Mouse (Mus musculus) left cerebral cortex, postnatal 4 days (tissue): ENCODE results near the gene Ugt2b34. TPM values are rescaled to one million over a fixed set of nuclear protein-coding genes. Genes with fewer than 3 reads are reported as not detected.
"Not testable (repeated sequence)": the region's sequence is repeated elsewhere in the genome, so short reads cannot be mapped to it uniquely, and the experiment has no call there.

Source experiments
- DNase-seq: peaks from one replicate; pipeline ENCODE4 v3.0.0-alpha.2; 2022
- intact Hi-C: fragments of 180-260 bp; cut with DNase I; formaldehyde crosslinking; loops from one replicate; pipeline ENCODE4 v1.15.1; 2025
- total RNA-seq, 2 experiments: library from RNA; stranded (reverse); gene quantifications; 2 replicates each; pipeline ENCODE4 v1.2.3; 2021

The Ugt2b34 gene
- total RNA-seq = not detected

- no peak for DNase-seq
- intact Hi-C loops = no loop called here
These were observed at the start of gene Ugt2b34 for GRCm38 (mm10) chr5:86906758-86907157. Ugt2b34 (minus strand) TSS chr5:86906937.

DNA sequence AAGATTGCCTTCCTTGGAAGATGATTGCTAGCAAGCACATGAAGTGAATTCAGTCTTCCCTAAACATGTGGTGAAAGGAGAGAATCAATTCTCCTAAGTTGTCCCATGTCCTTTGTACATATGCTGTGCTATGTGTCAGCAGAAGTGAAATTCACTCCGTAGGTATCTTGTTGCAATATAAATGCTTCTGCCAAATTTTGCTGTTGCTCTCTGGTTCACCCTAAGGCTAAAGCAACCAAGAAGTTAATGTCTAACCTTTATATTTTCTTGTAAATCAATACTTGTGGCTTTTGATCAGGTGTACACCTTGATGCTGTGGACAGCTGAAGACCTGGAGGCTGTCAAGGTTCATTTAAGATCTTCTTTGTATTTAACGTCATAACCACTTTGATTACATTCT, 35.4 kb upstream of the Ugt2b34 start:
- intact Hi-C loops = no loop called here
- DNase-seq = no peak

DNA sequence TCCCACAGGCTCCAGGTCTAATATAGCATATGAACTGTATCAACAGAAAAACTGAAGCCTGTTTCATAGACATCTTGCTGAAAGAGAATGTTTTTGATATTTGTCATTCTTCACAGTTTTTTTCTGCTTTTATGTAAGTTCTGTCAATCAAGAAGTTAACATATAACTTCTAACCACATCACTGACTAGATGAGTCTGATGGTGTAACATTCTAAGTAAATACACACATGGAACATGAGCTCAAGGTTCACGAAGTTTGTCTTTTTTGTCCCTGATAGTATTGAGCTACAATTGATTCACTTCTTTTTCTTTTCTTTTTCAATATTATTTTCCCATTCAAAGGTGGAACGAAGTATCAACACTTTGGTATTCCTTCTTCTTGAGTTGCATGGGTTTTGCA, 19.7 kb upstream of the Ugt2b34 start, which contains the start of gene Ugt2b1:
Gene Ugt2b1 (minus strand): TSS at position 105 of the 400 bp plus-strand sequence.
- no peak for DNase-seq
- intact Hi-C loops = no loop called here

GRCm38 (mm10) chr5:86920661-86921233, 14.0 kb upstream of the Ugt2b34 start:
- DNase-seq = no peak
- intact Hi-C loops = no loop called here

DNA sequence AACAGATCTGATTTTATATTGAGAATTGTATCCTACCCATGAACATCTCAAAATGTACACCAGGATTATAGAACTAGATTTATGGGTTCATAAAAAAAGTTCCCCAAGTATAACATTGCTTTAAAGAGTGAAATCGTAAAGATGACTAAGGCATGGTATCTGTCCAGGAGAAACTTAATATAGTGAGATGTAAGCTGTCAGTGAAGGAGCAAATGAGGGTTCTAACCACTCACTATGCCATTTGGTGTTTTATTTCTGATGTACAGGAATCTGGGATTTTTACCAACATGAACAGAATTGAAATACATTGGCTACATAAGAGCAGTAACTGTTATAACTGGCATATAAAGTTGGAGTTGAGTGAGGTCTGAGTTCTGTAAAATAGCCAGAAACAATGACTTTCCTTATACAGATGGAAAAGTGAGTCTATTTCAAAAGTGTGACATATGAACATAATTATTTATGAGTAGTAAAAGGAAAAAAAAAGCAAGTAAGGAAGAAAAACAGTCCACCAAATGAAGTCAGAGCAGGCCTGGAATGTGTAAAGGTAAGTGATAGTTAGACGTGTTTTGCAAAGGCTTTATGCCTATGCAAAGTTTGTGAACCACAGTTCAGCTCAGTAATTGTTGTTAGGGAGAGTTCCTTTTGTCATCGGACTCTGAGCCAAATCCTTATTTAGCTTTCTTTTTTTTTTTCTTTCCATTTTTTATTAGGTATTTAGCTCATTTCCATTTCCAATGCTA, 4.8 kb upstream of the Ugt2b34 start:
- intact Hi-C loops = no loop called here
- no peak for DNase-seq

- intact Hi-C loops = no loop called here
- DNase-seq = no peak
These were observed 4.0 kb upstream of the Ugt2b34 start for GRCm38 (mm10) chr5:86910770-86911169.

GRCm38 (mm10) chr5:86889933-86890332, 16.8 kb downstream of the Ugt2b34 start:
- intact Hi-C loops = loop anchor here (10.0 kb wide), 1 partner anchor 255 kb away; the partner anchor contains the start of gene Ugt2b5
- DNase-seq = no peak

DNA sequence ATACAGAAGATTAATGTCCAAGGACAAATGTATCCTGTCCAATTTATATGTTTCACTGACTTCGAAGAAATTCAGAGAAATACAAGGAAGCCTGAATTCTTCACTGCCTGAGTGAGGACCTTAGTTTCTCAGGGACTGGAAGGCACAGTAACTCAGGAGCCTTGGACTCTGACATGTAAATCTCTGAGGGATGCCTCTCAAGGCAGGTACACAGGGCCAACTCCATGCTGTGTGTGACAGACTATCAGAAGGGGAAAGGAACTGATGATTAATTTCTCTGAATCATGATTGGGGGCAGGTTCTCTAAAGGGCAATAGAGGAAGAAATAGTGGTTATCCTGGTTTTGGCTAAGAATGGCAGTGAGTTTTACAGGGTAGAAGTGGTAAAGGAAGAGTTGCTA, 18.3 kb downstream of the Ugt2b34 start:
- intact Hi-C loops = loop anchor here (10.0 kb wide), 1 partner anchor 256 kb away; the partner anchor contains the start of gene Ugt2b5
- no peak for DNase-seq

GRCm38 (mm10) chr5:86887081-86887480, 19.7 kb downstream of the Ugt2b34 start:
- DNase-seq = no peak
- intact Hi-C loops = loop anchor here (10.0 kb wide), 1 partner anchor 258 kb away; the partner anchor contains the start of gene Ugt2b5

GRCm38 (mm10) chr5:86886620-86887019, 20.1 kb downstream of the Ugt2b34 start:
- intact Hi-C loops = loop anchor here (10.0 kb wide), 1 partner anchor 258 kb away; the partner anchor contains the start of gene Ugt2b5
- DNase-seq = no peak

DNA sequence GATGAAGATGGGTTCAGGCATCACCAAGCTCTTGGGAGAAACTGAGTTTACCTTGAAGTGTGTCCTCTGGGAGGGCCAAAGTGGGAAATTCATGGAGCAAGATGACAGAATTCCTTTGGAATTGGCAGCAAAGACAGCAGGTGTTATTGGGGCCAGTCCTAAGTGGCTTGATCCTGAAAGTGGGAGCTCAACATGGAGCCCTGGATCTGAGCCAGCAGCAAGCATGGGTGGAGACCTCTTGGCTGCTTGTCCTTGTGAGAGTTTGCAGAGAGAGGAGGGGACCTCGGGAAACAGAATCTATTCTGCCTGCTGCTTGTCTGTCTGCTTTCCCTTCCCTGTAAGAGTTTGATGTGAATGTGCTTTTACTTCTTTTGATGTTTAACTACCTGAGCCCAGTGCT, 34.9 kb downstream of the Ugt2b34 start:
- peak; percentile 48 for DNase-seq
- intact Hi-C loops = no loop called here

- DNase-seq = no peak
- intact Hi-C loops = loop anchor here (10.0 kb wide), 1 partner anchor 286 kb away; the partner anchor contains the start of gene Ugt2b5
These were observed 48.4 kb downstream of the Ugt2b34 start for GRCm38 (mm10) chr5:86858336-86858735.

- DNase-seq = no peak
- intact Hi-C loops = loop anchor here (10.0 kb wide), 1 partner anchor 287 kb away; the partner anchor contains the start of gene Ugt2b5
These were observed 49.1 kb downstream of the Ugt2b34 start for GRCm38 (mm10) chr5:86857682-86858081.

DNA sequence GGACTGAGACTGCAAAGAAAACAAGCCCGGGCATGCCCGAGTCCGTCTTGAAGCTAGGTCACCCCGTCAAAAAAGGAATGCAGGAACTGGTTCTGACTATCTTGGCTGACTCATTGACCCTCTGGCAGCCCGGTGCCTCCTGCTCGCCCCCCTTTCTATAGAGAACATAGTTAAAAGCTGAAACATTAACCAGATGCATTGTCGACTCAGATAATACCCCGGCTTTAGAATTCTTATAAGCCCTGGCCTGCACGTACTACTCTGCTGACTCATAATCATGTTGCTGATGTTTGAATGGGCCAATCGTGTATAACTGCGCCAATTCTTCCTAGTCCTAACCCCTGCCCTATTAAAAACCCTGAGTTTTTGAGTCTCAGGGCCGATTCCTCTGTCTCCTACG, 50.2 kb downstream of the Ugt2b34 start:
- intact Hi-C loops = loop anchor here (10.0 kb wide), 1 partner anchor 288 kb away; the partner anchor contains the start of gene Ugt2b5
- DNase-seq = not testable (repeated sequence)

DNA sequence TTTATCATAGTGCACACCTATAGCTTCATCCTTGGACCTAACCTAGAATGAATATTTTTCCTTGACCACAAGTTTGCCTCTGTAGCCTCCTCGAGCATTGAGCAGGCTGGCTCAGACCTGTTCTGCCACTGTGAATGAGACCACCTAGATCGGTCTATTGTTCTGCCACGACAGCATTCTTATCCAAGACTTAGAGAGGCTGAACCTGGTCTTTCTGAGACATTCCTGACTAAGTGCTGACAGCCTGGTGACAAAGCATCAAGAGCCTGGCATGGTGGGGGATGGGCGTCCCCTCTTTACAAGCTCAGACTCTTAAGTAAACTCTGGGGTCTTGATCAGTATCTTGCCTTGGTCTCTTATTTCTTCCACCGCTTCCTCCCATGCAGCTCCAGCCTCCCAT, 55.1 kb downstream of the Ugt2b34 start:
- no peak for DNase-seq
- intact Hi-C loops = loop anchor here (10.0 kb wide), 1 partner anchor 293 kb away; the partner anchor contains the start of gene Ugt2b5

GRCm38 (mm10) chr5:86850104-86850503, 56.6 kb downstream of the Ugt2b34 start:
- intact Hi-C loops = loop anchor here (10.0 kb wide), 1 partner anchor 295 kb away; the partner anchor contains the start of gene Ugt2b5
- DNase-seq = peak; percentile 6

- intact Hi-C loops = loop anchor here (10.0 kb wide), 1 partner anchor 486 kb away; no protein-coding TSS in a partner anchor
- not testable (repeated sequence) for DNase-seq
These were observed 65.5 kb downstream of the Ugt2b34 start for GRCm38 (mm10) chr5:86841261-86841660.

GRCm38 (mm10) chr5:86840207-86840606, 66.5 kb downstream of the Ugt2b34 start:
- no peak for DNase-seq
- intact Hi-C loops = loop anchor here (10.0 kb wide), 1 partner anchor 485 kb away; no protein-coding TSS in a partner anchor
